Mouse (Mus musculus) embryo, embryonic 11 days (tissue): ENCODE measurements at regions not wholly inside any gene's neighbourhood (a gene's known extent, or its start where the extent isn't known, plus 50 kb on each side); places are given as distances from the start of the nearest gene placed in this dataset.

Source experiments
- DNase-seq: peaks from one replicate; pipeline ENCODE4 v3.0.0-alpha.2; 2015

DNA sequence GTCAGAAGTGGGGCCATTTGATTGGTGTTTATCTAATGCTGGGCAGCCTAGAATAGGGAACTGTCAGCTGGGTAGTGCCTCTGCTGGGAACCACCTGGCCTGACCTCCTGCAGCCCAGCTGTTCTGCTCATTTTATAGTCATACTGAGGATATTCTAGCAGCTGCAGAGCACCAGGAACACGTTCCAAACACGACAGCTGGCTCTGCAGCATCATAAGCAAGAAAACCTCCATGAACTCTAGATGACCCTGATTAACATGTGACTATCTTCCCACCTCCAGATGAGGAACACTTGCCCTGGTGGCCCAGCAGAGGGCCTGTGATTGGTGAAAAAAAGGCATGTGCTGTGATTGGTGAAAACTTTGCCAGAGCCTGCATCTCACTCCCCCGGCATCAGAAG lies 210.6 kb upstream of the Ano5 start:
- DNase-seq = peak; percentile 51

- DNase-seq = no peak
Observed at GRCm38 (mm10) chr7:51307757-51308156, 203.1 kb upstream of the Ano5 start.

DNA sequence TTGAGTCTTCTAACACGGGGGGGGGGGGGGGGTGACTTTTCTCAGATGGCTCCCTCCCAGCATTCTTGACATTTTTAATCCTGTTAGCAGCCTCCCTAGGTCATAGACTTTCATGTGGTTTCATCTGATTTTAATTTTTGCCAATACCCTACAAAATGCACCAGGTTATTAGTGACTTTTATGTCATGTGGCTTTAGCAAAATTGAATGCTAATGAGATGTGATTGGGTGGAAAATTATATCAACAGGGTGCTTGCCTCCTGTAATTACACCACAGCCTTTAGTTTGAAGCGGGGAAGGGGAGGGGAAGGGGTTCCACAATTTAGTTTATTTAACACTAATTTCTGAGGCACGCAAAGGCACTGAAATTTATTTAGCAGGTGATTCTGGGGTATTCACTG lies 200.6 kb upstream of the Ano5 start:
- DNase-seq = no peak

GRCm38 (mm10) chr7:51339841-51340540 lies 170.8 kb upstream of the Ano5 start:
- no peak for DNase-seq

- no peak for DNase-seq
Observed at GRCm38 (mm10) chr7:51347521-51347920, 163.3 kb upstream of the Ano5 start.

DNA sequence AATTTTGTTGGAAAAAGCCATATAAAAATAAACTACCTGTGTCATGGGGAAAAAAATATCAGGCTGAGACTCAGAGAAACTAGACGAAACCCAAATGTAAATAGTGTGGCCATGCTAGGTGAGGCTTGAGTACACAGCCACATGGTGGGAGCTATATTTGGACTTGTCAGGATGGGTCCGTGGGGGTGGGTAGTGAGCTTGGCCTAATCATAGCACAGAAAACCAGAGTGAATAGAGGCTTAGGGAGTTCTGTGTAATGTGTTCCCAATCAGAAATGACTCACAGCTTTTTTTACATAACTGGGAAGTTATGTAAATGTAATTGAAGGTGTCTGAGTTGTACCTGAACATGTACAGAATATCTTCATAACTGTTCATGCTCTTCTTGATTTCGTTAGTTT lies 150.7 kb upstream of the Ano5 start:
- no peak for DNase-seq

DNA sequence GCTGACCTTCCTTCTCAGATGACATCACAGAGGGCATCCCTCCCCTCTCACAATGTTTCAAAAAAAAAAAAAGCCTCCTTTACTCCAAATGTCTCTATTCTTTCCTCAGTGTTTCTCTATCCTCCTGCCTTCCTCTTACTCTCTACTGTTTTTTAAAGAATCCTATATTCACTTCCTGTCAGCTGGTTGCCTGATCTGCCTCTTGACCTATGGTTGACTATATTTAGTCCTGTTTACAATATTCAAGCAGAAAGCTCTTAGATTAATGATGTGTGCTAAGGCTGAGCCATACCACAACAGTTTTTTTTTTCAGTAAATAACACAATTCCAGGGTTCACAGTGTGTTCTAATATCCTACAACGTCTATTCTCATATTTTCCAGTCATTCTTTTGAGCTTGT lies 133.2 kb upstream of the Ano5 start:
- no peak for DNase-seq
